Mouse (Mus musculus): ENCODE measurements around the gene Tiam1.

DNA sequence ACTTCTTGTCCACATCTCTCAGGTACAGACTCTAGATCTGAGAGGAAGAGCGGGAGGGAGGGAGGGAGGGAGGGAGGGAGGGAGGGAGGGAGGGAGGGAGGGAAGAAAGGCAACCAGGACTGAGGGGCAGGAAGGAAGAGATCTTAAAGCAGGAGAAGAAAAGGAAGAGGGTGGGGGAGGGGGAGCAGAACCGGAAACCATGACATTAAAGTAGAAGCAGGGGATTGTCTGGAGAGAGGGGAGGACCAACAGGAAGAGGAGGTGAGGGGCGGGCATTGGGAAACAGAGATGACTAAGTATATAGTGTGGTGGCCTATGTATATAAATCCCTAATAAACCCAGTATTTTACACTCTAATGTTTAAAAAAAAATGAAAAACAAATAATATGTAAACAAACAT is 34.1 kb downstream of the Tiam1 start:
- TF ChIP-seq POLR2A (IDR thresholded peaks at IDR 0.05; ENCODE audit: low read depth, low read length): no peak
- TF ChIP-seq CTCF (IDR thresholded peaks at IDR 0.05; ENCODE audit: extremely low read depth, insufficient read length, insufficient replicate concordance, low read depth, low read length): no peak

All from small intestine, adult 2 months (tissue).